Mouse (Mus musculus) liver, postnatal 0 days (tissue): ENCODE results near the gene Hivep1. TPM values are rescaled to one million over a fixed set of nuclear protein-coding genes. Genes with fewer than 3 reads are reported as not detected.

Experiments
- ATAC-seq: fragments of 200-750 bp; cut with Nextera tagmentation; 2 replicates; pipeline ENCODE4 v1.8.0; 2017; ENCODE audit warnings: mild to moderate bottlenecking, moderate library complexity
- DNase-seq: peaks from one replicate; pipeline ENCODE4 v3.0.0-alpha.2; 2016
- H3K27ac ChIP-seq: fragments of 300-500 bp; sonication (generic); 2 replicates; pipeline ENCODE4 v1.5.1; 2014; ENCODE audit warnings: antibody characterized with exemption, moderate library complexity, mild to moderate bottlenecking, low read depth
- H3K27me3 ChIP-seq: fragments of 300-500 bp; sonication (generic); 2 replicates; pipeline ENCODE4 v1.6.1; 2014; ENCODE audit warnings: low read length, control low read depth, mixed read lengths; ENCODE audit not compliant: insufficient read depth
- H3K36me3 ChIP-seq: fragments of 300-500 bp; sonication (generic); replicated peaks from 2 replicates; pipeline ENCODE4 v1.6.1; 2014; ENCODE audit warnings: mild to moderate bottlenecking, control low read depth, low read length, moderate library complexity, mixed read lengths; ENCODE audit not compliant: insufficient read depth
- H3K4me1 ChIP-seq: fragments of 300-500 bp; sonication (generic); 2 replicates; pipeline ENCODE4 v1.6.1; 2014; ENCODE audit warnings: antibody characterized with exemption, mild to moderate bottlenecking, control low read depth; ENCODE audit not compliant: insufficient read depth
- H3K4me2 ChIP-seq: fragments of 300-500 bp; sonication (generic); 2 replicates; pipeline ENCODE4 v1.6.1; 2014; ENCODE audit warnings: low read depth, mild to moderate bottlenecking, low read length, moderate library complexity, mixed read lengths
- H3K4me3 ChIP-seq: fragments of 300-500 bp; sonication (generic); 2 replicates; pipeline ENCODE4 v1.5.1; 2014; ENCODE audit warnings: low read depth, low read length
- H3K9ac ChIP-seq: fragments of 300-500 bp; sonication (generic); replicated peaks from 2 replicates; pipeline ENCODE4 v1.6.1; 2014; ENCODE audit warnings: mild to moderate bottlenecking, moderate library complexity
- H3K9me3 ChIP-seq: fragments of 300-500 bp; sonication (generic); 2 replicates; pipeline ENCODE4 v1.6.1; 2016; ENCODE audit warnings: mild to moderate bottlenecking, control low read depth, low read length, mixed read lengths
- CTCF ChIP-seq: sonication (generic); IDR thresholded peaks from 2 replicates; pipeline ENCODE4 v1.5.1; 2016; ENCODE audit warnings: antibody characterized with exemption, low read depth
- EP300 ChIP-seq: IDR thresholded peaks from 2 replicates; pipeline ENCODE4 v1.6.1; 2016; ENCODE audit warnings: antibody characterized with exemption, low read depth, mild to moderate bottlenecking
- WGBS: fragments of 180-500 bp; shearing (Covaris S2); extraction: QIAGEN DNeasy Blood & Tissue Kit; methylation state at CpG from one replicate; pipeline ENCODE4 v1.1.7; 2014; ENCODE audit not compliant: insufficient replicate concordance; 5-methylcytosine and 5-hydroxymethylcytosine counted together
- polyA plus RNA-seq: library from polyadenylated mRNA; unstranded; fragments of >200 nt; fragmentation: Nextera tagmentation; extraction: Ambion mirVana; gene quantifications from 2 replicates; pipeline ENCODE4 v1.2.1, GENCODE M21; 2015

The Hivep1 gene
- polyA plus RNA-seq, 1 experiment from 2014 or later, result 3.1 TPM

DNA sequence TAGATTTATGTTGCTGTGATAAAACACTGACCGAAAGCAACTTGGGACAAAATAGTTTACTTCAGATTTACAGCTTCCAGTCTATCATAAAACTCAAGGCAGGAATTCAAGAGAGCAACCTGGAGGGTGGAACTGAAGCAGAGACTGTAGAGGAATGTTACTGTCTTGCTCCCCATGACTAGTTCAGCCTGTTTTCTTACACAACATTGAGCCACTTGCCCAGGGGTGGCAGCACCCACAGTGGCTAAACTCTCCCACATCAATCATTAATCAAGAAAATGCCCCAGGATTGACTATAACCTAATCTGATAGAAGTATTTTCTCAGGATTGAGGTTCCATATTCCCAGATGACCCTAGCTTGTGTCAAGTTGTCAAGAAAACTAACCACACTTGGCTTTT, 119.0 kb downstream of the Hivep1 start:
- Histone ChIP-seq H3K4me1 (no peaks in the 10 kb centered on the region), H3K9ac (no peak overlapping the region), H3K27ac (no peak overlapping the region), H3K36me3 (peaks cover 30% of the 10 kb centered on the region), H3K4me2 (no peak overlapping the region), H3K27me3 (no peaks in the 10 kb centered on the region), H3K4me3 (no peak overlapping the region), H3K9me3 (no peaks in the 10 kb centered on the region)
- ATAC-seq (no peak), DNase-seq (no peak)
- TF ChIP-seq CTCF (no peak), EP300 (no peak)
- WGBS, result 87% methylated on average over 1 of the region's 1 CpGs

DNA sequence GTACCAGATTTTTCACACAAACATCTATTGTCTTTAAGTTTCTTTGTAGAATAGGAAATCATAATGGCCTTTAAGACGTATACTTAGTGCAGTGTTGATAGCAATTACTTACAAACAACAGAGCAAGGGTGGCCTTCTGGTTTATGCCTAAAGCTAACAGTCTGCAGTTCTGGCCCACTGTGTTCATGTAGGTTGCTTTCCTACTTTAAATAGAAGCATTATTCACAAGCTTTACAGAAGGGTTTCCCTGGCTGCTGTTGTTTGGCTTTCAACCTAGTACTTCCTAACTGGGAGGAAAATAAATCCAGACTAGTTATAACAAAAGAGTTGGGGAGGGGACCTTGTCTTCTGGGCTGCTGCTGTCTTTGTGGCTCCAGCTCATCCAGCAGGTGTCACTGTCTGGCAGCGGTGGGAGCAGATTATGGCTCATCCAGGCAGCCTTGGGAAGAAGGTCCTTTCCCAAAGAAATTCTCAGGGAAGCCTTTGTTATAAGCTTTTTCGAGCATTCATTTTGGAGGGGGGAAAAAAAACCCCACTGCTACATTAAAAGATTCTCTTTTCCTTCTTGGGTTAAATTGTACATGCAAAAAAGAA, 123.1 kb downstream of the Hivep1 start:
- Histone ChIP-seq H3K9ac (no peak overlapping the region), H3K27me3 (no peaks in the 10 kb centered on the region), H3K36me3 (peaks cover 19% of the 10 kb centered on the region), H3K4me3 (no peak overlapping the region), H3K27ac (no peak overlapping the region), H3K9me3 (no peaks in the 10 kb centered on the region), H3K4me2 (no peak overlapping the region), H3K4me1 (no peaks in the 10 kb centered on the region)
- 61% methylated on average over 3 of the region's 3 CpGs for WGBS
- DNase-seq (no peak), ATAC-seq (no peak)
- TF ChIP-seq CTCF, result peak; percentile 63
- TF ChIP-seq EP300, result no peak

DNA sequence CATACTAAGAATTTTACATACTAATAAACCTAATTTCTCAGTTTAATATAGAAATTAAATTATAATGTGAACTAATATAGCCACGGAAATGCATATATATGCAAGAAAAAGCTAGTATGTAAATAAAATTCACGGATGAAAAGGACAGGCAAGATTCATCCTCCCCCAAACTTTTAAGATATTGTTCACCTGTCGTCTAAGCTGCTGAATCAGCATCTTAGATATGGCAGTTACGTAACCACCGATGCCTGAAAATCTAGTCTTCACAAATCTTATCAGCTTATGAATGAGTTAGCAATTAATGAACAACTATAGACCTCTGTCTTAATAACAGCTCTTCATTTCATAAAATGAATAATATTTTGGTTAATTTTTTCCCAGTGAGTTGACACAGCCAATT, 130.8 kb downstream of the Hivep1 start:
- Histone ChIP-seq H3K9me3 (no peaks in the 10 kb centered on the region), H3K4me3 (no peak overlapping the region), H3K4me1 (no peaks in the 10 kb centered on the region), H3K4me2 (no peak overlapping the region), H3K27me3 (no peaks in the 10 kb centered on the region), H3K9ac (no peak overlapping the region), H3K27ac (no peak overlapping the region), H3K36me3 (peaks cover 10% of the 10 kb centered on the region)
- TF ChIP-seq EP300 (no peak), CTCF (no peak)
- ATAC-seq, result no peak
- DNase-seq, result no peak
- 84% methylated on average over 5 of the region's 5 CpGs for WGBS

DNA sequence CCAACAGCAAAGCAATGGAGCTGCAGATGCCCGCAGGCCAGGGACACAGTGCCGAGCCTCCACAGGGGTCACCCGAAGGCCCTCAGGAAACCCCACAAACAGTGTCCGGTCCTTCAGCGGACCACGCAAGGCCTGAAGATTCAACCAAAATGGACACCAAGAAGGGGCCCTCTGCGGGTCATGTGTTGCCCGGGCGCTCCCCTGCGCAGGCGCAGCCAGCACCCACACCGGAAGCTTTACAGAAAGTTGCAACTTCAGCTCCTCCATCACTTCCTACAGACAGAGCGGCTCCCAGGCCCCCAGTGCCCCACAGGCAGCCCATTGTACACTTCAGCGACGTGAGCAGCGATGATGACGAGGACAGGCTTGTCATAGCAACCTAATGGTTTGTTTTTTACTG, 132.3 kb downstream of the Hivep1 start:
- DNase-seq (no peak), ATAC-seq (no peak)
- Histone ChIP-seq H3K36me3 (peaks cover 10% of the 10 kb centered on the region), H3K9ac (no peak overlapping the region), H3K27ac (no peak overlapping the region), H3K4me1 (no peaks in the 10 kb centered on the region), H3K4me2 (no peak overlapping the region), H3K9me3 (no peaks in the 10 kb centered on the region), H3K4me3 (no peak overlapping the region), H3K27me3 (no peaks in the 10 kb centered on the region)
- WGBS, result 96% methylated on average over 17 of the region's 17 CpGs
- no peak for TF ChIP-seq CTCF
- no peak for TF ChIP-seq EP300

DNA sequence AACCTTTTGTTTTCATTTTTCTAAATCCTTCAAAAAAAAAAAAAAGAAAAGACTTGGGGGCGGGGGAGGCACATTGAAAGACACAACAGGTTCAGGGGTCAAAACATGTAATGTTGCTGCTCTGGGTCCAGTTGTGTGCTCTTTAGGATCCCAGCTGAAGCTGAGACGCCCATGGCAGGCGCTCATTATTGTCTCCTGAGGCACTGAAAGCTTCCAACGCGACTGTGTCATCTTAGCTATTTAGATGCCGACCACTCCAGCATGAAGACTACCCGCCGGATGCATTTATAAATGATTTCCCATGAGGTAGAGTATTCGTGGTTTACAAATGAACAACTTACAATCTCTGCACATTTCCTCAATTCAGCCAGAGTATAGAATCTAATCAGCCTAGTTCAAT, 141.2 kb downstream of the Hivep1 start:
- Histone ChIP-seq H3K27me3 (no peaks in the 10 kb centered on the region), H3K36me3 (no peaks in the 10 kb centered on the region), H3K9ac (no peak overlapping the region), H3K4me1 (no peaks in the 10 kb centered on the region), H3K27ac (no peak overlapping the region), H3K9me3 (no peaks in the 10 kb centered on the region), H3K4me3 (no peak overlapping the region), H3K4me2 (no peak overlapping the region)
- TF ChIP-seq EP300, result no peak
- no peak for TF ChIP-seq CTCF
- WGBS, result 56% methylated on average over 9 of the region's 9 CpGs
- ATAC-seq (no peak), DNase-seq (no peak)

DNA sequence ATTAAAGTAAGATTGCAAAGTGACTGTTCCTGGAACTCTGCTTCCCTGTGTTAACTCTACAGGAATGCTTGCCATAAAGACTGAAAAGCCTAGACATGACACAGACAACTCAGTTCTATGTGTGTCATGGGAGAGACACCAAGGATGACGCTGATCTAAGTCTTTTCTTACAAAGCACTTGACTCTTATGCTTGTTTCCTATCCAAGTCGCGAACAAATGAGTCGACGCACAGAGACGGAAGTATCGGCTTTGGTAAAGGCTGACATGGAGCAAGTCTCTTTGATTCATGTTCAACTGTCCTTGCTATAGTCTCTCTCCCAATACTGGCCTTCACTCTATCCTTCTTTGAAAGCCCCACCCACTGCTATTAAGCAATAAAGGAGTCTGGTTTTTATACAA, 143.8 kb downstream of the Hivep1 start:
- no peaks in the 10 kb centered on the region for H3K27me3 ChIP-seq
- TF ChIP-seq EP300 (no peak), CTCF (no peak)
- WGBS, result 86% methylated on average over 7 of the region's 7 CpGs
- no peak overlapping the region for H3K4me3 ChIP-seq
- no peaks in the 10 kb centered on the region for H3K36me3 ChIP-seq
- H3K9me3 ChIP-seq, result peaks cover 5% of the 10 kb centered on the region; the same call in 1 of the 2 replicates
- no peak overlapping the region for H3K27ac ChIP-seq
- ATAC-seq, result no peak
- no peak overlapping the region for H3K9ac ChIP-seq
- no peak overlapping the region for H3K4me2 ChIP-seq
- no peak for DNase-seq
- H3K4me1 ChIP-seq, result no peaks in the 10 kb centered on the region

DNA sequence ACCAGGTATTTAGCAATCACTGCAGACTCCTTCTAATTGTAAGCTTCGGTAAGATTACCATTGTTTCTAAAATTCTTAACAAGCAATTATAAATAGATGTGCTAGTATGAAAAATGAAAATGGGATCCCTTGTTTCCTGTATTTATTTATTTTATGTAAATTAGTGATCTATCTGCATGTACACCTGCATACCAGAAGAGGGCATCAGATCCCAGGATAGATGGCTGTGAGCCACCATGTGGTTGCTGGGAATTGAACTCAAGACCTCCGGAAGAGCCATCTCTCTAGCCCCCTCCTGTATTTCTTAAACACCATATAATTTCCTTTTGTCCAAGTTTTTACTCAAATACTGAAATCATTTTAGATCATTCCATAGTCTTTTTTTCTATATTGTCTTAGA, 145.8 kb downstream of the Hivep1 start:
- no peak for ATAC-seq
- WGBS, result 76% methylated on average over 2 of the region's 2 CpGs

More for the DNA sequence above, 145.8 kb downstream of the Hivep1 start:
- no peak overlapping the region for H3K27ac ChIP-seq
- H3K9me3 ChIP-seq, result peaks cover 5% of the 10 kb centered on the region; the same call in 1 of the 2 replicates
- no peaks in the 10 kb centered on the region for H3K36me3 ChIP-seq
- no peak for TF ChIP-seq CTCF
- no peak for TF ChIP-seq EP300
- no peaks in the 10 kb centered on the region for H3K4me1 ChIP-seq
- H3K4me3 ChIP-seq, result no peak overlapping the region
- H3K9ac ChIP-seq, result no peak overlapping the region
- H3K4me2 ChIP-seq, result no peak overlapping the region
- H3K27me3 ChIP-seq, result no peaks in the 10 kb centered on the region
- DNase-seq, result no peak
